Mouse (Mus musculus) embryonic facial prominence, embryonic 12.5 days (tissue): ENCODE measurements around the gene Pcnp. TPM values are rescaled to one million over a fixed set of nuclear protein-coding genes. Genes with fewer than 3 reads are reported as not detected.

Experiments
- microRNA-seq: library from miRNA; unstranded; fragments of <30 nt; microRNA quantifications from one replicate; pipeline ENCODE4, GENCODE M21; 2017
- polyA plus RNA-seq: library from polyadenylated mRNA; unstranded; fragments of >200 nt; fragmentation: Nextera tagmentation; extraction: Ambion mirVana; gene quantifications from 2 replicates; pipeline ENCODE4 v1.2.1, GENCODE M21; 2016

The Pcnp gene
- polyA plus RNA-seq, 1 experiment from 2014 or later = 281 TPM

Small RNAs within 50 kb of the gene (microRNA-seq; reads per million reads assigned to microRNA genes)
- not detected for gene Gm24047

Other genes starting within 250 kb of the Pcnp start
- 4.2 and 4.8 TPM in 2 replicates for gene Nfkbiz, start 190.8 kb downstream of the Pcnp start, polyA plus RNA-seq
- 0.83 and 1.2 TPM in 2 replicates for gene Nxpe3, start 134.5 kb downstream of the Pcnp start, polyA plus RNA-seq
- 13.3 and 16.3 TPM in 2 replicates for gene Cep97, start 94.9 kb downstream of the Pcnp start, polyA plus RNA-seq
- 795 and 800 TPM in 2 replicates for gene Rpl24, start 63.5 kb downstream of the Pcnp start, polyA plus RNA-seq
- 22.6 and 23.3 TPM in 2 replicates for gene Zbtb11, start 55.9 kb downstream of the Pcnp start, polyA plus RNA-seq
- gene Trmt10c, start 8.1 kb upstream of the Pcnp start, polyA plus RNA-seq = 28.5 and 31.5 TPM in 2 replicates
- gene Senp7, start 18.6 kb upstream of the Pcnp start, polyA plus RNA-seq = 45.0 and 45.4 TPM in 2 replicates
- 0.19 and 0.33 TPM in 2 replicates for gene Impg2, start 174.6 kb upstream of the Pcnp start, polyA plus RNA-seq